Mouse (Mus musculus) gastrocnemius, adult 18-20 months (tissue): Measurements from ENCODE around the gene Psmd11. TPM values are rescaled to one million over a fixed set of nuclear protein-coding genes. Genes with fewer than 3 reads are reported as not detected.

Experiments
- DNase-seq: peaks from one replicate; pipeline ENCODE4 v3.0.0; 2021; ENCODE audit warnings: low spot score
- total RNA-seq, 2 experiments: library from RNA; stranded (reverse); gene quantifications; 2 replicates each; pipeline ENCODE4 v1.2.3; 2021

The Psmd11 gene
- total RNA-seq, 2 experiments from 2014 or later: 147 to 154 TPM

GRCm38 (mm10) chr11:80479906-80480866, 51.8 kb downstream of the Psmd11 start:
- DNase-seq: no peak

GRCm38 (mm10) chr11:80481409-80482050, 53.1 kb downstream of the Psmd11 start:
- DNase-seq: no peak

- DNase-seq: no peak
These were observed 53.9 kb downstream of the Psmd11 start for GRCm38 (mm10) chr11:80482347-80482746.

GRCm38 (mm10) chr11:80482921-80483320, 54.5 kb downstream of the Psmd11 start:
- DNase-seq: no peak

- DNase-seq: no peak
These were observed 55.2 kb downstream of the Psmd11 start for GRCm38 (mm10) chr11:80483536-80484067.

- DNase-seq: no peak
These were observed 55.9 kb downstream of the Psmd11 start for GRCm38 (mm10) chr11:80484191-80484791.

GRCm38 (mm10) chr11:80485120-80485551, 56.7 kb downstream of the Psmd11 start:
- no peak for DNase-seq

GRCm38 (mm10) chr11:80485622-80486206, 57.3 kb downstream of the Psmd11 start:
- DNase-seq: no peak

- DNase-seq: no peak
These were observed 59.6 kb downstream of the Psmd11 start for GRCm38 (mm10) chr11:80487904-80488587.

- no peak for DNase-seq
These were observed 60.9 kb downstream of the Psmd11 start for GRCm38 (mm10) chr11:80489172-80489881.

GRCm38 (mm10) chr11:80489882-80490196, 61.4 kb downstream of the Psmd11 start:
- DNase-seq: no peak

GRCm38 (mm10) chr11:80490831-80491230, 62.4 kb downstream of the Psmd11 start:
- no peak for DNase-seq

GRCm38 (mm10) chr11:80493186-80493585, 64.8 kb downstream of the Psmd11 start:
- DNase-seq: no peak

GRCm38 (mm10) chr11:80494852-80495251, 66.4 kb downstream of the Psmd11 start:
- no peak for DNase-seq

- DNase-seq: no peak
These were observed 67.6 kb downstream of the Psmd11 start for GRCm38 (mm10) chr11:80495972-80496371.

GRCm38 (mm10) chr11:80496640-80497039, 68.2 kb downstream of the Psmd11 start:
- no peak for DNase-seq

- no peak for DNase-seq
These were observed 69.0 kb downstream of the Psmd11 start for GRCm38 (mm10) chr11:80497225-80497919.

GRCm38 (mm10) chr11:80498328-80499070, 70.1 kb downstream of the Psmd11 start:
- DNase-seq: no peak

- DNase-seq: no peak
These were observed 71.1 kb downstream of the Psmd11 start for GRCm38 (mm10) chr11:80499550-80499952.
